Mouse (Mus musculus): ENCODE results near the gene Chia1. TPM values are rescaled to one million over a fixed set of nuclear protein-coding genes. Genes with fewer than 3 reads are reported as not detected.
"Not testable (repeated sequence)": the region's sequence is repeated elsewhere in the genome, so short reads cannot be mapped to it uniquely, and the experiment has no call there.

Chia1 gene
- polyA plus RNA-seq (2015; fragmentation: Nextera tagmentation; extraction: Ambion mirVana) = 0.60 and 1.4 TPM in 2 replicates

DNA sequence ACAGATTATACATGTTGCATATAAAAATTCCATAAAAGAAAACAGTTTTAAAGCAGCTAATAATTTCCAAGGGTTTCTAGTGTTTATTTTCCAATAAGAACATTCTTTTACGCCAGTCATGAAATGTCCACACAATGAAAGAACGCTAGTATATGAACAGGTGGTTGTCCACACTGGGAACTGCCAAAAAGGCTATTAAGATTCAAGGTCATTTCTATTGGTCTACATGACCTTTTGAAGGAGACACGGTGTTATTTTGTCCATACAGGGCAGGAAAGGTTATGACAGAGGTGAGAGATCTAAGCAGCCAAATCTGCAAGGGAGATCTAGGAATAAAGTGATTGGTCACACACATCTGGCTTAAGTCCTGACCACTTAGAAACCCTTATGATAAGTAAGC, at the start of gene Chia1:
Chia1 (plus strand) TSS at position 301 of the 400 bp plus-strand sequence.
- Histone ChIP-seq H3K4me1 (replicated peaks) (no peaks in the 10 kb centered on the region), H3K9me3 (no peaks in the 10 kb centered on the region), H3K27me3 (no peaks in the 10 kb centered on the region), H3K4me2 (no peak within 1 kb of the TSS), H3K9ac (no peak within 1 kb of the TSS), H3K4me3 (no peak within 1 kb of the TSS), H3K27ac (no peak within 1 kb of the TSS), H3K36me3 (no peaks in the 10 kb centered on the region)
- ATAC-seq (ENCODE audit: low FRiP score) = no peak
- 88% methylated on average over 3 of the region's 3 CpGs for WGBS

DNA sequence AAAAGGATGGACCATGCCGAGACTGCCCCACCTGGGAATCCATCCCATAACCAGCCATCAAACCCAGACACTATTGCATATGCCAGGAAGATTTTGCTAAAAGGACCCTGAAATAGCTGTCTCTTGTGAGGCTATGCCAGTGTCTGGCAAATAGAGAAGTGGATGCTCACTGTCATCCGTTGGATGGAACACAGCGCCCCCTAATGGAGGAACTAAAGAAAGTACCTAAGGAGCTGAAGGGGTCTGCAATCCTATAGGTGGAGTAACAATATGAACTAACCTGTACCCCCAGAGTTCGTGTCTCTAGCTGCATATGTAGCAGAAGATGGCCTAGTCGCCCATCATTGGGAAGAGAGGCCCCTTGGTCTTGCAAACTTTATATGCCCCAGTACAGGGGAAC, 45.3 kb upstream of the Chia1 start:
- H3K4me2 ChIP-seq; H3K9ac ChIP-seq; H3K27ac ChIP-seq; H3K9me3 ChIP-seq; H3K4me1 ChIP-seq (replicated peaks); H3K4me3 ChIP-seq; H3K27me3 ChIP-seq; H3K36me3 ChIP-seq; ATAC-seq (ENCODE audit: low FRiP score): not testable (repeated sequence)
- 43% methylated on average over 5 of the region's 5 CpGs for WGBS

DNA sequence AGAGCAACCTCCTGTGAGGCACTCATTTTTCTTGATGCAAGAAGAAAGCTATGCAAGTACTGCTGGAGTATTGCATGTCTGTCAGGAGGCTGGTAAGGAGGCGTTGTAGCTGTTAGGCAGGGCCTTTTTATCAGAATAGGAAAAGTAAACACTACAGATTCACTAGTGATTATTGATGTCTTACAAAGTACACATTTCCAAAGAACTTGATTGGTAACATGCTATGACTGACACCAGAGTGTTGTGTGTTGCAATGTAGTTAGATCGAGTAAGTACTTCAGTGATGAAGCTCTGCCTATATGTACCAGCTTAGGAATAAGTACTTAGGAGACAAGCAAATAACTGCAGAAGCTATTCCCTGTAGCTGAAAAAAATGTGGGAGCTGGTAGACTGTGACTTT, 42.0 kb upstream of the Chia1 start:
- no peaks in the 10 kb centered on the region for H3K9me3 ChIP-seq
- no peak overlapping the region for H3K9ac ChIP-seq
- H3K27me3 ChIP-seq = no peaks in the 10 kb centered on the region
- no peak for ATAC-seq (ENCODE audit: low FRiP score)
- WGBS = 93% methylated on average over 2 of the region's 2 CpGs
- no peak overlapping the region for H3K4me3 ChIP-seq
- no peak overlapping the region for H3K4me2 ChIP-seq
- no peak overlapping the region for H3K27ac ChIP-seq
- H3K36me3 ChIP-seq = no peaks in the 10 kb centered on the region
- H3K4me1 ChIP-seq (replicated peaks) = no peaks in the 10 kb centered on the region

DNA sequence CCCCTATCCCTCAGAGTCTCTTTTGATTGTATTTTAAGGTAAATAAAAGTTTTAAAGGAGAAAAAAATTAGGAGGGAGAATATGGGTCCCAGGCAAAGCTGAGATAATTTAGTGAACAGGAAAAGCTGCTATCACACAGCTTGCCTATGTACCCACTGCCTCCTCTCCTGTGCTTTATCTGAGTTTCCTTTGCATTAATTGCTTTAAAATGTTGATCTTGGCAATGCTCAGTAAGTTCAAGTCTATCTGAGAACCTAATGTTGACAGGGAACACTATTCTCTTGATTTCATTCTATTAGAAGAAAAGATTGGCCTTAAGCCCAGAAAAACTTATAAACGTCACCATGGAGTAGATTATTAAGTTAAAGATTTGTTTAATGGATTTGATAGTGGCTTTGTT, 38.2 kb upstream of the Chia1 start:
- Histone ChIP-seq H3K27ac (no peak overlapping the region), H3K4me2 (no peak overlapping the region), H3K4me3 (no peak overlapping the region), H3K27me3 (no peaks in the 10 kb centered on the region), H3K9me3 (no peaks in the 10 kb centered on the region), H3K4me1 (replicated peaks) (no peaks in the 10 kb centered on the region), H3K9ac (no peak overlapping the region), H3K36me3 (no peaks in the 10 kb centered on the region)
- 83% methylated on average over 1 of the region's 1 CpGs for WGBS
- no peak for ATAC-seq (ENCODE audit: low FRiP score)

DNA sequence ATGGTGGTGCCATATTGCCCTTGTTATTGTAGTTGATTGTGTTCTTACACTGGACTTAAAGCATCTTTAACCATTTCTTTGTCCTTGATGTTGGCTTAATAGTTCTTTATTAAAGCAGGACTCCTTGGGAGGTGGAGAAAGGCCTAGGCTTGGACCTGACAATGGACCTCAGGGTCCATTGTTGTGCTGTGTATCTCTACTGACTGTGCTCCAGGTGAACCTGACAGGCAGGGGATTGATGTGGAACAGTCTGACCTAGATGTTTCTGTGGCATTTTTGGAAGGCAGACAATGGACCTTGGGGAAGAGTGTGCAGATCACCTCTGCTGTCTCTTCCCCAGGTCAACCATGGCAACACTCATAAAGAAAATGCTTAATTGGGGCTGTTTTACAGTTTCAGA, 14.0 kb downstream of the Chia1 start:
- H3K27me3 ChIP-seq = no peaks in the 10 kb centered on the region
- H3K36me3 ChIP-seq = no peaks in the 10 kb centered on the region
- no peaks in the 10 kb centered on the region for H3K4me1 ChIP-seq (replicated peaks)
- H3K4me2 ChIP-seq = no peak overlapping the region
- H3K9me3 ChIP-seq = peaks cover 12% of the 10 kb centered on the region; the same call in 1 of the 2 replicates
- H3K9ac ChIP-seq = no peak overlapping the region
- no peak overlapping the region for H3K4me3 ChIP-seq
- ATAC-seq (ENCODE audit: low FRiP score) = no peak
- no peak overlapping the region for H3K27ac ChIP-seq

DNA sequence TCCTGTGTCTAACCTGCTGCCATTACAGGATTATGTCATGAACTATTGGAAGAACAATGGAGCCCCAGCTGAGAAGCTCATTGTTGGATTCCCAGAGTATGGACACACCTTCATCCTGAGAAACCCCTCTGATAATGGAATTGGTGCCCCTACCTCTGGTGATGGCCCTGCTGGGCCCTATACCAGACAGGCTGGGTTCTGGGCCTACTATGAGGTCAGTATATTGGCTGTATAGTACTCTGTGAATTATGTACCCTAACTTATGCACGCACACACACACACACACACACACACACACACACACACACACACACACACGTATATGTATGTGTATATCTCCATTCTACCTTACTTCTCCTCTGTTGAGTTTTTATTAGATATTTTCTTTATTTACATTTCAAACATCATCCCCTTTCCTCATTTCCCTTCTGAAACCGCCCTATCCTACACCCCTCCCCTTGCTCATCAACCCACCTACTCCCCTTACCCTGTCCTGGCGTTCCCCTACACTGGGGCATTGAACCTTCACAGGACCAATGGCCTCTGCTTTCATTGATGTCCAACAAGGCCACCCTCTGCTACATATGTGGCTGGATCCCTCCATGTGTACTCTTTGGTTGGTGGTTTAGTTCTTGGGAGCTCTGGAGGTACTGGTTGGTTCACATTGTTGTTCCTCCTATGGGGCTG, 15.9 kb downstream of the Chia1 start:
- ATAC-seq (ENCODE audit: low FRiP score) = 0 out of 2 replicates have a peak, but pooled peaks have one; percentile 36
- 80% methylated on average over 4 of the region's 4 CpGs for WGBS
- Histone ChIP-seq H3K27ac (no peak overlapping the region), H3K4me2 (no peak overlapping the region), H3K9me3 (peaks cover 11% of the 10 kb centered on the region; the same call in 1 of the 2 replicates), H3K27me3 (no peaks in the 10 kb centered on the region), H3K36me3 (no peaks in the 10 kb centered on the region), H3K4me3 (no peak overlapping the region), H3K9ac (no peak overlapping the region), H3K4me1 (replicated peaks) (no peaks in the 10 kb centered on the region)

DNA sequence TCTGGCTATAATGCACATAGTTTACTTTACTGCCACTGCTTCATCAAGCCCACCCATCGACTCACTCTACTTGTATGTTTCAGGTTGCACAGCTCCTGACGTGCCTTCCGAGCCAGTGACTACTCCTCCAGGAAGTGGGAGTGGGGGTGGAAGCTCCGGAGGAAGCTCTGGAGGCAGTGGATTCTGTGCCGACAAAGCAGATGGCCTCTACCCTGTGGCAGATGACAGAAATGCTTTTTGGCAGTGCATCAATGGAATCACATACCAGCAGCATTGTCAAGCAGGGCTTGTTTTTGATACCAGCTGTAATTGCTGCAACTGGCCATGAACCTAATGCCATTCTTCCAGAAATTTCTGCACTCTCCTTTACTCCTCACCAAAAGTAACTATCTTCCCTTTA, 18.7 kb downstream of the Chia1 start:
- Histone ChIP-seq H3K4me2 (no peak overlapping the region), H3K9ac (no peak overlapping the region), H3K27ac (no peak overlapping the region), H3K36me3 (no peaks in the 10 kb centered on the region), H3K27me3 (no peaks in the 10 kb centered on the region), H3K4me3 (no peak overlapping the region), H3K9me3 (peaks cover 11% of the 10 kb centered on the region; the same call in 1 of the 2 replicates), H3K4me1 (replicated peaks) (no peaks in the 10 kb centered on the region)
- peak; percentile 67; the same call in 1 of the 2 replicates for ATAC-seq (ENCODE audit: low FRiP score)
- whole genome bisulfite sequencing = 76% methylated on average over 5 of the region's 5 CpGs

DNA sequence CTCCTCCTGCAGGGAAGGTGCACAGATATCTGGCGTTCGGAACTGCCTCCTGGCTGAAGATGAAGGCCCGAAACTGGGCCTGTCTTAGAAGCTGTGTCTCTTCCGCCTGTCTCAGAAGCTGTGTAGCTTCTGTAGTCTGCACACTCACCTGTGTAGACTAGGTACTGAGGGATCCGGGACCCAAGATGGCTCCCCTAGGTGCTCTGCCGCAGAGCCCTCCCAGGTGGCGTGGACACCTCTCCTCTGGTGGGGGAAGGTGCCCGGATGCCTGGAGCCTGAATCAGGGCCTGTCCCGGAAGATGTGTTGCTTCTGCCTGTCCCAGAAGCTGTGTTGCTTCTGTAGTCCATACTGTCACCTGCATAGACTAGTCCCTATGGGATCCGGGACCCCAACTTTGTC, 31.1 kb downstream of the Chia1 start:
- Histone ChIP-seq H3K9ac (no peak overlapping the region), H3K27ac (no peak overlapping the region), H3K4me1 (replicated peaks) (no peaks in the 10 kb centered on the region), H3K4me2 (no peak overlapping the region), H3K9me3 (peaks cover 14% of the 10 kb centered on the region; the same call in 1 of the 2 replicates), H3K27me3 (no peaks in the 10 kb centered on the region), H3K36me3 (no peaks in the 10 kb centered on the region), H3K4me3 (no peak overlapping the region)
- 95% methylated on average over 10 of the region's 10 CpGs for WGBS
- no peak for ATAC-seq (ENCODE audit: low FRiP score)

DNA sequence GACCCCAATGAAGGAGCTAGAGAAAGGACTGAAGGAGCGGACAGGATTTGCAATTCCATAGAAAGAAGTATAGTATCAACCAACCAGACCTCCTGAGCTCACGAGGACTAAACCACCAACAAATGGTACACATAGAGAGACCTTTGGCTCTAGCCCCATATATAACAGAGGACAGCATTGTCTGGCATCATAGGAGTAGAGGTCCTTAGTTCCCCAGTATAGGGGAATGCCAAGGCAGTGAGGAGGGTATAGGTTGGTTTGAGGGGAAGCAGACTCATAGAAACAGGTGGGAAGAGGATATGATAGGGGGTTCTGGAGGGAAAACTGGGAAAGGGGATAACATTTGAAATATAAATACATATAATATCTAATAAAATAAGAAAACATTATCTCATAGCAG, 41.4 kb downstream of the Chia1 start:
- no peak for ATAC-seq (ENCODE audit: low FRiP score)
- Histone ChIP-seq H3K27ac (no peak overlapping the region), H3K4me3 (no peak overlapping the region), H3K36me3 (no peaks in the 10 kb centered on the region), H3K4me1 (replicated peaks) (no peaks in the 10 kb centered on the region), H3K9me3 (no peaks in the 10 kb centered on the region; the same call in 1 of the 2 replicates), H3K27me3 (no peaks in the 10 kb centered on the region), H3K4me2 (no peak overlapping the region), H3K9ac (no peak overlapping the region)
- 91% methylated on average over 2 of the region's 2 CpGs for WGBS

DNA sequence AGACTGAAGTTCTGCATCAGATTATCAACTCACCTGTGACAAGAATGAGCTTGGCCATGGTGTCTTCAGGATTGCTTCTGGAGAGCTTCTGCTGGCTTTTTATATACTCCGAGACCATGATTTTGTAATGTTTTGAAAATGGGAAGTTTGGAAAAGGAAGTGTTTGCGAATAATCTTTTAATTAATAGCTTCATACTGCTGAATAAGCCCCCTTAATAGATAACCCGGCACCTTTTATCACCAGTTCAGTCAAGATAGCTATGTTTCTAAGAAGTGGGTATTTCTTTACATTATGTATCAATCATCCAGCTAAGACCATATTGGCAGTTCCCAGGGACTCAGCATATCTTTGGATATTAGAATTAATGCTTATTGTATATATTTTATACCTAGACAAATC, 54.4 kb downstream of the Chia1 start, which contains the start of gene Chil3:
Chil3 (minus strand) TSS at position 101 of the 400 bp plus-strand sequence.
- no peak within 1 kb of the TSS for H3K9ac ChIP-seq
- ATAC-seq (ENCODE audit: low FRiP score) = no peak
- no peak within 1 kb of the TSS for H3K4me3 ChIP-seq
- H3K27me3 ChIP-seq = no peaks in the 10 kb centered on the region
- no peak within 1 kb of the TSS for H3K27ac ChIP-seq
- H3K4me1 ChIP-seq (replicated peaks) = no peaks in the 10 kb centered on the region
- WGBS = 83% methylated on average over 3 of the region's 3 CpGs
- H3K4me2 ChIP-seq = no peak within 1 kb of the TSS
- H3K9me3 ChIP-seq = no peaks in the 10 kb centered on the region
- no peaks in the 10 kb centered on the region for H3K36me3 ChIP-seq

DNA sequence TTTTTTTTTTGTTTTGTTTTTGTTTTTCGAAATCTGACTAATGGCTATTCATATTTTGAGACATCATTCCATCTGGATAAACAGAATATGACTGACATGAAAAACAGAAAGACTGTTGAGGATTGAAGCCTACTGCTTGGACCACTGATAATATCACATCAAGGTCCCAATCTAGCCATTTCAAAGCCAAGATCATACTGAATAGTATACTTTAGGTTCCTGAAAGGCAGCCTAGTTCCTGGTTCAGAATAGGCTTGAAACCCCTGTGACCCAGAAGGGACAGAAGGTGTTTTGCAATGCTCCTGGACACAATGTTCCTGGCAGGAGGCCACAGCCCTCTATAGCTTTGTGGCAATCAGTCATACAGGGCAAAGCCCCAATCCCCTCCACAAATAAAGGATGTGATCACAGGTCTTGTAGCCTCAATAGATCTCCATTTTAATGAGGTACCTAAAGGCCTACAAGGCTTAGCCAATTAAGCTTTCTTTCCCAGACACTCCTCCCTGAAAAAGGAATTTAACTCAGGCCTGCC, 57.6 kb downstream of the Chia1 start:
- H3K36me3 ChIP-seq = no peaks in the 10 kb centered on the region
- H3K9ac ChIP-seq = no peak overlapping the region
- H3K4me2 ChIP-seq = no peak overlapping the region
- no peak overlapping the region for H3K27ac ChIP-seq
- 74% methylated on average over 1 of the region's 1 CpGs for WGBS
- H3K4me3 ChIP-seq = no peak overlapping the region
- H3K4me1 ChIP-seq (replicated peaks) = no peaks in the 10 kb centered on the region
- ATAC-seq (ENCODE audit: low FRiP score) = no peak
- no peaks in the 10 kb centered on the region for H3K27me3 ChIP-seq
- H3K9me3 ChIP-seq = no peaks in the 10 kb centered on the region

DNA sequence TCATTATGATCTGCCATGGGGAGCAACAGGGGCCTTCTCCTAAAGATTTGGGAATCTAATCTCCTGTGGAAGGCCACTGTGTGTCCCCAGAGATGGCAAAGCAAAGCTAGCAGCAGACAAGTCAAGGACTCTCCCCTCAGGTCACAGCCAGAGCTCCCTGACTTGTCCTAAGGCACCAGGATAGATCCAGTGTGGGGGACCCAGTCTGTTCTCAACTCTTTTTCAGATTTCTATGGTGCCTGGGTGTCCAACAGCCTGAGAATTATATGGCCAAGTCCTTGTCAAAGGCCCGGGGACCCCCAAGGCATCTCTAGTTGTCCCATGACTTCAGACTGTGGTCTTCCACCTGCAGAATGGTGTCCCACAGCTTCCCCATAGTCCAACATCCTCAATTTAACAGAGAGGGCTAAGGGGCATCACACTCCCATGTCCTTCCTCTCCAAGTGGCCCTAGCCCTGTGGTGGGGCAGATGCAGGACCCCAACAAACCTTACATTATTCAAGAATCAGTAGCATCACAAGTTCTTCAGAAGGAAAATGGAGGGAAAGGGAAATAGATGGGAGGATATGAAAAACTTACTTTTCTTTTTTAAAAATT, 58.2 kb downstream of the Chia1 start:
- no peaks in the 10 kb centered on the region for H3K4me1 ChIP-seq (replicated peaks)
- WGBS = 90% methylated on average over 1 of the region's 1 CpGs
- no peaks in the 10 kb centered on the region for H3K36me3 ChIP-seq
- no peak overlapping the region for H3K4me2 ChIP-seq
- no peak overlapping the region for H3K4me3 ChIP-seq
- no peak overlapping the region for H3K9ac ChIP-seq
- H3K27me3 ChIP-seq = no peaks in the 10 kb centered on the region
- no peak overlapping the region for H3K27ac ChIP-seq
- ATAC-seq (ENCODE audit: low FRiP score) = no peak
- no peaks in the 10 kb centered on the region for H3K9me3 ChIP-seq

DNA sequence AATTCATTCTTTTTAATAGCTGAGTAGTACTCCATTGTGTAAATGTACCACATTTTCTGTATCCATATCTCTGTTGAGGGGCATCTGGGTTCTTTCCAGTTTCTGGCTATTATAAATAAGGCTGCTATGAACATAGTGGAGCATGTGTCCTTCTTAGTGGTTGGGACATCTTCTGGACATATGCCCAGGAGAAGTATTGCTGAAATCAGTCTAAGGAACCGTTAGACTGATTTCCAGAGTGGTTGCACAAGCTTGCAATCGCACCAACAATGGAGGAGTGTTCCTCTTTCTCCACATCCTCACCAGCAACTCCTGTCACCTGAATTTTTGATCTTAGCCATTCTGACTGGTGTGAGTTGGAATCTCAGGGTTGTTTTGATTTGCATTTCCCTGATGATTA, 59.5 kb downstream of the Chia1 start:
- not testable (repeated sequence) for H3K4me2 ChIP-seq; H3K27me3 ChIP-seq; H3K4me1 ChIP-seq (replicated peaks); H3K36me3 ChIP-seq; H3K9me3 ChIP-seq; H3K4me3 ChIP-seq; H3K27ac ChIP-seq; ATAC-seq (ENCODE audit: low FRiP score); H3K9ac ChIP-seq
- WGBS = 79% methylated on average over 2 of the region's 2 CpGs

Measured in hindbrain, embryonic 13.5 days (tissue).